Mouse (Mus musculus): ENCODE measurements around the gene Chst8.

DNA sequence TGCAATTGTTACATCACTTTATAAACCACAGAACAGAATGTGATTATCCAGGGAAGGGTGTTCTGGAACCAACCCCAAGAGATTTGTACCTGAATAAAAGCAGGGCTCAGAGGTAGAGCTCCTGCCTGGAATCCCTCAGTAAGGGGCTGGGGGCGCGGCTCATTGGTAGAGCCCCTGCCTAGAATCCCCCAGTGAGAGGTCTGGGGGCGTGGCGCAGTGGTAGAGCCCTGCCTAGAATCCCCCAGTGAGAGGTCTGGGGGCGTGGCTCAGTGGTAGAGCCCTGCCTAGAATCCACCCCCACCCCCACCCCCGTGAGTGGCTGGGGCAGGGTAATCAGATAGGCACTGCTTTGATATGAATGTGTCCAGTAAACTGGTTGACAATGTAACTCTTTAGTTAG lies 83.6 kb downstream of the Chst8 start:
- TF ChIP-seq CTCF (IDR thresholded peaks at IDR 0.05; ENCODE audit: borderline replicate concordance, insufficient read depth, low read length) (no peak), POLR2A (IDR thresholded peaks at IDR 0.05; ENCODE audit: low read depth, low read length) (no peak)

Measured in embryonic fibroblast, embryonic 13.5 days (primary cell).